Mouse (Mus musculus): Measurements from ENCODE around the gene Slc22a7.

Slc22a7 gene

DNA sequence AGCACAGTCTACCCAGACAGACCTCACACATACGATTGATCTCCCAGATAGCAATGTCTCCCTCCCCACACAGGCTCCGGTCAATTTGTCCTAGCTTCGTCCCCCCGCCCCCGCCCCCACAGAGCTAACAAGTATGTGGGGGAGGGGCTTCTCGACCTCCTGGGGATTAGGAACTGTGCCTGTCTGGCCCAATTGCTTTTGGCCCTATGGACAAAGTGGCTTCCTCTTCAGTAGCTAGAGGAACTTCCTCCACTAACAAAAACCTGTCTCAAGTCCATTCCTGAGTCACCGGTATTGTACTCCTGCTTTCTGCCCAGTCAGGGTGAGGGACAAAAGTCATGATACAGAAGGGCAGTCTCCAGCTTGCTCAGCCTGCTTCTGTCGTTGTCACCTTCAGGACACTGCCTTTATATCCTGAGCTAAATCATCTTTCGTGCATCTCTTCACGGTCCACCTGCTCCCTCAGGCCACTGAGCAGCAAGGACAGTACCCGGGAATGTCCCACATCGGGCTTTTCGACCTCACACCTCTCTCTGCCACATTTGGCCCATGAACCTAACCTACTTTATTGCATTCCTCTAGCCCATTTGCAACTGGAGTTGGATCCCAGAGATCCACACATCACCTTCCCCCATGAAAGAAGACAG is 15.2 kb upstream of the Slc22a7 start:
- TF ChIP-seq GATA4 (IDR thresholded peaks at IDR 0.05; ENCODE audit: insufficient replicate concordance, low read length), result no peak

DNA sequence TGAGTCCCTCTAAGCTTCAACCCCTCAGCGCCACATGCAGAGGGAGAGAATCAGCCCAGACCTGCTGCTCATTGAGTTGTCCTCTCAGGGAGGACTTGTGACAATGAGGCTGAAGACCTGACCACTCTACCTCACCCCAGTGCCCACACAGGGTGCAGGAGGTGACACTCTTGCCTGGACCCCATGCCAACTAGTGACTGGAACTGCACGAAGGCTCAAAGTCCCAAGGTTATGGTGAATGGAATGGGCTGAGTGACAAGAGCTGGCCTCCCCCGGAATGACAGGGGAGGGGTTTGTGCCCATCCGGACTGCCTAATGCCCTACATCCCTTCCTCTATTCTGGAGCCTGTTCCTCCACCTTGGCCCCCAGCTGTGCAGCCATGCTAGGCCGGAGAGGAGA is 14.4 kb upstream of the Slc22a7 start:
- TF ChIP-seq GATA4 (IDR thresholded peaks at IDR 0.05; ENCODE audit: insufficient replicate concordance, low read length), result no peak

DNA sequence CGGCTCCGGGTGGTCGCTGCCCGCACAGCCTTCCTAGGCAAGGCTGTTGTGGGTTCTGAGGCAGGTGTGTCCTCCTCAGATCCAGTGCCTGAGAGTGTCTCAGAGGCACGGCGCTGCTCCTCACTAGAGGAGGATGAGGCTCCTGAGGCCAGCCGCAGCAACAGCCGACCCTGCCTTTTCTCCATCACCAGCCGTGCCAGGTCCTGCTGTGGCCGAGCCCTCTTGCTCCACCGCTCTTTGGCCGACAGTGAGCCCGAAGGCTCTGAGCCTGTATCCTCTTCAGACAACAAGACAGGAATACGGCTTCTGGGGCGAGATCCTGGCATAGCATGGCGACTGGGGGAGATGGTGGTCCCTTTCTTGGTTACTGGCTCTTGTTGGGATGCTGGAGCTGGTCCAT is 8.0 kb upstream of the Slc22a7 start:
- TF ChIP-seq GATA4 (IDR thresholded peaks at IDR 0.05; ENCODE audit: insufficient replicate concordance, low read length), result no peak

DNA sequence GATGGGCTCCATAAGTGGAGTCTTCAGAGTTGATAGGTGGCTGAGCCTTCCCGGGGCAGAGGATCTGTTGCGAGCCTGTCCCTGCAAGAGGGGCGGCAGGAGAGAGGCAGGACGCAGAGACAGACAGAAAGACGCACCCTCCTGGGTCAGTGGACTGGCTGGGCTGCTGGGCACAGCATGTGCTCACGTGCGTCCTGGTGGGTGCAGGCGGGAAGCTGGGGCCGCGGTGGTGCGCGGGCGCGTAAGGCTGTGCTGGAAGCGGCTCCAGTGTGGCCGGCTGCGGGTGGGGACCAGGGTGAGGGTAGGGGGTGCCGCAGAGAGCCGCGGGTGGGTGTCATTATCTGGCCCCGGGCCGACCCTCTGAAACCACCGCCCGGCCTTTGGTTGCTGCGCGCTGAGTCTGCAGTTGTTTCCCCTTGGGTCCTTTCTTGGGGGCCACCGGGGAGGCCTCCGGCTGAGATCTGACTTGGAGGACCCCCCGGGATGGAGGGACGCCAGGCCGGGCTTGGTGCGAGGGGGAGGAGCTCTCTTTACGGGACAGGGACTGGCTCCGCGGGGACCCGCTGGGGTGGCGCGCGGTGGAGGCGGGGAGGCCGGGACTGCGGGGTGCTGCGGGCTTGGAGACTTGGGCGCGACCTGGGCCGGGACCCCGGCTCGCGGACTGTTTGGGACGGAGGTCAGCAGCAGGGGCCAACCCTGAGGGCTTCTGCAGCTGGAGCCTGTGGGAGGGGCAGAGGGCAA is 6.8 kb upstream of the Slc22a7 start:
- no peak for TF ChIP-seq GATA4 (IDR thresholded peaks at IDR 0.05; ENCODE audit: insufficient replicate concordance, low read length)

DNA sequence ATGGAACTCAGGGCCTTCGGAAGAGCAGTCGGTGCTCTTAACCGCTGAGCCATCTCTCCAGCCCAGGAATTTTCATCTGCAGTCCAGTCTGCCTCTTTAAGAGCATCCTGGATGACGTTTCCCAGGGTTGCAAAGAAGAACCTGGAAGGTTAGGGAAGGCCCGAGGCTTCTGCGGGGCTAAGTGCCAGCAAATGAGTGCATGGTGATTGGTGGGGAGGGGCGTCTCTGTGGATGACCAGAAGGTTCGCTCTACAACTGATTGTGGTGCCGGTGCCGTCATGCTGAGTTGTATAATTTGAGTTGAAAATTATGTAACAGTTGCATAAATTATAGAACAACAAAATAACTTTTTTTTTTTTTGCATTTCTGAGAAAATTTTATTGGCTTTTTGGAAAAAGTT is 919 bp upstream of the Slc22a7 start:
- no peak for TF ChIP-seq GATA4 (IDR thresholded peaks at IDR 0.05; ENCODE audit: insufficient replicate concordance, low read length)

DNA sequence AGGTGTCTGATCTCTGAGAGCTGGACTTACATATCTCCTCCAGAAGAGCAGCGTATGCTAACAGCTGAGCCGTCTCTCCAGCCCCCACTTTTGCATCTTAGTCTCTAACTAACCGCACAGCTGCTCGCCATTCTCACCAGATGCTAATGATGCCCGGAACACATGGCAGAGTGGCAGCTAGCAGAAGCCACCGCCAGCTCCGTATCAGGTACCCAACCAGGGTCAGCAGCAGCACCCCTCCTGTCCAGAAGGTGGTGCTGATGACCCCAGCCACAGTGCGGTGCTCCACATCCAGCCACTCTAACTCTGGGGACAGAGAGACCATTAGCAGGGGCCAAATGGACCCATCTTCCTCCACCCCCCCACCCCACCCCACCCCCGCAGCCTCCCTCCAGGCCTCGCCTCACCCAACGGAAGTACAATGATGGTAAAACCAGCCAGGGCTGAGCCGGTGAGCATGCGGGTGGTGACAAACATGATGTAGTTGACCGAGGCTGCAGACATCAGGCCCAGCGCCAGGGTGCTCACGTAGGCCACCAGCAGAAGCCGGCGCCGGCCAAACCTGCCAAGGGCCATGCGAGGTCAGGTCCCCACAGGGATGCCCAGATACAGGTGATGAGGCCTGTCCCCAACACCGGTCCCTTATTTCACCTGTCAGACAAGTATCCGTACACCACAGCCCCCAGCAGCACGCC is 1.4 kb downstream of the Slc22a7 start:
- no peak for TF ChIP-seq GATA4 (IDR thresholded peaks at IDR 0.05; ENCODE audit: insufficient replicate concordance, low read length)

DNA sequence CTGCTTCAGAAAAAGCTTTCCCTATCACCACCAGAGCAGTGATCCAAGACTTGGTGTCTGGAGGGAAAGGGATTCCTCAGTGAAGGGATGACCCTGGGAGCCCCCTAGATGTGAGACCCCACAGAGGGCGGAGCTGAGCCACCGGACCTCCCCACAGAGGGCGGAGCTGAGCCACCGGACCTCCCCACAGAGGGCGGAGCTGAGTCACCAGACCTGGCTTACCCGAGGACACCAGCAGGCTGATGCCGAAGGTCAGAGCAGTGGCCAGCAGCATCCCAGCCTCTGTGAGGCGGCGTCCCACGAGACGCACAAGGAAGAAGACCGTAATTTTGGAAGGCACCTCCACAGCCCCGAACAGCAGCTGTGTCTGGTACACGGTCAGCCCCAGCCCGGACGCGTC is 4.6 kb downstream of the Slc22a7 start:
- TF ChIP-seq GATA4 (IDR thresholded peaks at IDR 0.05; ENCODE audit: insufficient replicate concordance, low read length), result no peak

DNA sequence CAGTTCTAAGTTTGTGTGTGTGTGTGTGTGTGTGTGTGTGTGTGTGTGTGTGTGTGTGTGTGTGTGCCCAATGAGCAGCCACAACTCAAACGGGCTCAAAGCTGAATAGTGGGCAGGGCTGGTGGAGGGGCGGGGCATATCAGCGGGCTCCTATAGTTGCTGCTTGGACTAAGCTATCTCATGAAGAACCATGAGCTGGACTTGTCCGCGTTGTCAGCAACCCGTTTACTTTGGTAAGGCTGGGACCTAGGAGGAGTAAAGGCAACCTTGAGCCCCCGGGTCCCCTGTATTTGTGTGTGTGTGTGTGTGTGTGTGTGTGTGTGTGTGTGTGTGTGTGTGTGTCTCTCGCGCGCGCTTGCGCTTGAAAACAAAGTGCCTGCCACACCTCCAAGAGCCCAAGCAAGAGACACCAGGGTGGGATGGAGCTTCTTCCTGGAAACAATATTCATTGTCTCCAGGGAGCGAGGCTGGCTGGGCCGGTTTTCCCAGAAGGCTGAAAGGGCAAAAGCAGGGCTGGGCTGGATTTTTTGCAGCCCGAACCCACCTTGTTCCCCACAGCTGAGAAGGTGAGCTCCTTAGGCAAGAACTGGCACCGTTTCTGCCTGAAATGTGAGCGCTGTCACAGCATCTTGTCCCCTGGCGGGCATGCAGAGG is 9.4 kb downstream of the Slc22a7 start, which contains the start of gene Crip3:
Crip3 (plus strand) TSS at position 166 of the 654 bp plus-strand sequence.
- no peak for TF ChIP-seq GATA4 (IDR thresholded peaks at IDR 0.05; ENCODE audit: insufficient replicate concordance, low read length)

DNA sequence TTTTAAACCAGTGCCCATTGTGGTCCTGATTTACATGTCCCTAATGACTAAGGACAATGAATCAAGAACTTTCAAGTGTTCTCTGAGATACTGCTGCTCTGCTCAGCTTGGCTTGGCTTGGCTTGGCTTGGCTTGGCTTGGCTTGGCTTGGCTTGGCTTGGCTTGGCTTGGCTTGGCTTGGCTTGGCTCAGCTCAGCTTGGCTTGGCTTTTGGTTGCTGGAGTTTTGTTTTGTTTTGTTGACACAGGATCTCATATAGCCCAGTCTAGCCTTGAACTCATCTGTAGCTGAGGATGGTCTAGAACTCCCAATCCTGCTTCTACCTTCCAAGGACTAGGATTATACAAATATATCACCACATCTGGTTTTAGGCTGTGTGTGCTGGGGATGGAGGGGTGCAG is 11.8 kb downstream of the Slc22a7 start:
- no peak for TF ChIP-seq GATA4 (IDR thresholded peaks at IDR 0.05; ENCODE audit: insufficient replicate concordance, low read length)

DNA sequence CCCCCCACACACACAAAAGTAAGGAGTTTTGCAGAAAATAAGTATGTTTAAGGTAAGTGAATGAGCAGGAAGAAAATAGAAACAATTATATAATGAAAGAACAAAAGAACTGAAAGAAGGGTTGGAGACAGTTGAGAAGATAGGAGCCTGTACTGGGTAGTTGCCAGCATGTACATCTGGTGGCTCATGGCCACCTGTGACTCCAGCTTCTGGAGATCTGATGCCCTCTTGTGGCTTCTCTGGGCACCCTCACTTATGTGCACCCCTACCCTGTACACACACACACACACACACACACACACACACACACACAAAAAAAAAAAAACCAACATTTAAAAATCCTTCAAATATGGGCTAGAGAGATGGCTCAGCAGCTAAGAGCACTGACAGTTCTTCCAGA is 18.5 kb downstream of the Slc22a7 start:
- TF ChIP-seq GATA4 (IDR thresholded peaks at IDR 0.05; ENCODE audit: insufficient replicate concordance, low read length), result no peak

DNA sequence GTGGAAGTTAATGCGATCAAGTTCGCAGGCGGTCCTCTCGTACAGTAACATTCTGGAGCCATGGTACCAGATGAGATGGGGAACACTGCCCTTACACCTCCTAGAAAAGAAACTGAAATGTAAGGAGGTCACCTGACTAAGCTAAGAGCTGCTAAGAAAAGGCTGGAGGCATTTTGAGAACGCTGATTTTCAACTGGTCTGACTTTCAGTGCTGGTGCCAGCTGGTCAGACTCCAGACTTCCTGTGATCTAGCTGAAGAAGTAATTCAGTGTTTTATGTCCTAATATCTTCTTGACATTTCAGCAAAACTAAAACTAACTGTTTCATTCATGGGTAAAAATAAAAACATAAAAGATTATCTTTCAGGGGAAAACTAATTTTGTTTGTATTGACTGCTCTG is 19.6 kb downstream of the Slc22a7 start:
- TF ChIP-seq GATA4 (IDR thresholded peaks at IDR 0.05; ENCODE audit: insufficient replicate concordance, low read length), result no peak

DNA sequence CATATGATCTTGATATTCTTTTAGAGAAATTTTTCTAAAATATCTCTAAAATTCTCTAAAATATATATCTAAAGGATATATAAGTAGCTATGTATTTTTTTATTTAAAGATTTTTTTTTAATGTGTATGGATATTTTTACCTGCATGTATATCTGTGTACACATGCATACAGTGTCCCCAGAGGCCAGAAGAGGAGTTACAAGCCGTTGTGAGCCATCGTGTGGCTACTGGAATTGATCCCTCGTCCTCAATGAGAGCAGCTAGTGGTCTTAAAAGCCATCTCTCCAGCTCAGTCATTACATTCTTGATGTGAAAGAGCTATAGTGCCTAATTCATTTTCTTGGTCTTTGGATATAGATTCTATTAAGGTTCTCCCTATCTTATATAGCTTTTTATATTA is 29.8 kb downstream of the Slc22a7 start:
- TF ChIP-seq GATA4 (IDR thresholded peaks at IDR 0.05; ENCODE audit: insufficient replicate concordance, low read length), result no peak

DNA sequence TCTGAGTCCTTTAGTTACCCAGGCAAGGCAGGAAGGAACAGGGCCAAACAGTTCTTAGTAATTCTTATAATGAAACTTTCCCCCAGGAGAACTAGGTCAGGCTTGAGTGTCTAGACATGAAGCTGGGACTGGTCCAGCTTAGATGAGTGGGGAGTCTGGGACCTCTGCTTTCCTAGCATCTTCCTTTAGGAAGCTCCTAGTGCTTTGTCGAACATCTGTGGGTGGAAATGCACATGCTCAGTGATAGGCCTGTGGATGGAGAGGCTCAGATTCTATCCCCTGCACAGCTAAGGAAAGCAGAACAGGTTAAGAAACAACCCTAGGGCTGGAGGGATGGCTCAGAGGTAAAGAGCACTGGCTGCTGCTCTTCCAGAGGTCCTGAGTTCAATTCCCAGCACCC is 43.6 kb downstream of the Slc22a7 start:
- TF ChIP-seq GATA4 (IDR thresholded peaks at IDR 0.05; ENCODE audit: insufficient replicate concordance, low read length), result no peak

DNA sequence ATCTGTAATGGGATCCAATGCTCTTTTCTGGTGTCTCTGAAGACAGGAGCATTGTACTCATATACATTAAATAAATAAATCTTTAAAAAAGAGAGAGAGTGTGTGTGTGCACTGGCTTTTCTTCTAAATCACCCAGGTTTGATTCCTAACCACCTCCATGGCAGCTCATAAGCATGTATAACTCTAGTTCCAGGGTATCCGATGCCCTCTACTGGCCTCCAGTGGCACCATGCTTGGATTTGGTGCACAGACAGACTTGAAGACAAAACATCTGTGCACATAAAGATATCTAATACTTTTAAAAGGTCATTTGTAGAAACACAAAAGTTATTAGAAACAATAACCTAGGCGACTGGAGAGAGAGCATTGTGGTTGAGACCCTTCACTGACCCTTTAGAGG is 45.2 kb downstream of the Slc22a7 start:
- no peak for TF ChIP-seq GATA4 (IDR thresholded peaks at IDR 0.05; ENCODE audit: insufficient replicate concordance, low read length)

DNA sequence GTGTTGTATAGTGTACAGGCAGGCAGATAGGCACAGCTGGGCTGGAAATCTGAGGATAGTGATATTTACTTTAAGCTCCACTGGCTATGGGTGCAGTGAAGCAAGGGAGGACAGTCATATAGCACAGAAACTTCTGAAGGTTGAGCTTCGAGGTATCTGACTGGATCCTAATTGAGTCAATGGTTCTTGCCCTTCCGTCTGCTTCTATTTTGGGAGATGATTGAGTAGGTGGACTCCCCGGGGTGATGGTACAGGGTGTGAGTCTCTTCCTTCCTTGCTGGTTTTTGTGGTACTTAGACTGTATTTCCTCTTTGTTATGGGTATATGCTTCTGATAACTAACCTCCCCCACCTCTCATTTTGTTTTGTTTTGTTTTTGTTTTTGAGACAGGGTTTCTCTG is 50.1 kb downstream of the Slc22a7 start:
- TF ChIP-seq GATA4 (IDR thresholded peaks at IDR 0.05; ENCODE audit: insufficient replicate concordance, low read length), result no peak

Data from liver, adult (tissue).